Mouse (Mus musculus): ENCODE data around the gene Uap1l1. TPM values are rescaled to one million over a fixed set of nuclear protein-coding genes. Genes with fewer than 3 reads are reported as not detected.
A peak's percentile ranks its signal among the peaks of the same experiment; 100 is the strongest.

Gene Uap1l1
- polyA plus RNA-seq, 1 experiment from 2014 or later: 5.2 TPM

DNA sequence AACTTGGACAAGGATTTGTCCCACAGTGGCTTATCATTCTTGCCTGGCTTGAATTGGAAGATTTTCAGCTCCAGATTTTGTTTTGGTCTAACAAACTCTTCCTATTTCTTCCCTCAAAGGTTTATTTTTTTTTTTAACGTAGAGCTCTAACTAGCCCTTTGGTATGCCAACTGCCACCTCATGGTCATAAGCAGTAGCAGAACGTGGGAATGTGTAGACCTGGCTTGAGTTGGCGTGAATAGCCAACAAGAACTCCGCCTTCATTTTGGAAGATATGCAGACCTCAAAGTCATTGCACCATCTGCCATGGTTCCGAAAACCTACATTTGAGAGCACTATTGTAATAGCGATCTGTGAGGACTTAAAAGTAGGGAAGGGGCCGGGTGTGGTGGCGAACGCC lies 34.0 kb downstream of the Uap1l1 start:
- no peaks in the 10 kb centered on the region for H3K9me3 ChIP-seq
- peak overlapping the region; percentile 91 for H3K4me3 ChIP-seq
- no peak overlapping the region for H3K27ac ChIP-seq
- 69% methylated on average over 9 of the region's 9 CpGs for WGBS
- H3K4me1 ChIP-seq (replicated peaks): peaks cover 33% of the 10 kb centered on the region
- H3K27me3 ChIP-seq: no peaks in the 10 kb centered on the region
- H3K9ac ChIP-seq: peak overlapping the region; percentile 93
- no peak for ATAC-seq (ENCODE audit: low FRiP score)
- peaks cover 27% of the 10 kb centered on the region for H3K36me3 ChIP-seq
- H3K4me2 ChIP-seq: peak overlapping the region; percentile 73

DNA sequence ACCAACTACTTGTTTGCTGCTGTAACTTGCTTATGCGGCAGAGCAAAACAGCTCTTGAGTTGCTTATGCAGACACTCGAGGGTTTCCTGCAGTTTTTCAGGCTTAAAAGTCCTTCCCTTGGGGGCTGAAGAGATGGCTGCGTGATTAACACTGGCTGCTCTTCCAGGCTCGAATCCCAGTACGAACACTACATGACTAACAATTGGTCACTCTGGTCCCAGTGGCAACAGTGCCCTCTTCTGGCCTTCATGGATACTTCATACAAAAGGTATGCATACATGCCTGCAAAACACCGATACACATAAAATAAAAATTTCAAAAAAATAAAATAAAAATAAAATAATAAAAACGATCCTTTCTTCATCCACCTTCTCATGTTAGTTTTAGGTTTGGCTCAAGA lies 37.0 kb downstream of the Uap1l1 start:
- no peak for ATAC-seq (ENCODE audit: low FRiP score)
- H3K27me3 ChIP-seq: 0 out of 2 replicates have a peak, but pooled peaks cover 8% of the 10 kb centered on the region
- H3K4me3 ChIP-seq: no peak overlapping the region
- 34% methylated on average over 7 of the region's 7 CpGs for WGBS
- H3K4me1 ChIP-seq (replicated peaks): peaks cover 13% of the 10 kb centered on the region
- no peak overlapping the region for H3K9ac ChIP-seq
- H3K27ac ChIP-seq: no peak overlapping the region
- H3K9me3 ChIP-seq: no peaks in the 10 kb centered on the region
- no peaks in the 10 kb centered on the region for H3K36me3 ChIP-seq
- H3K4me2 ChIP-seq: no peak overlapping the region

DNA sequence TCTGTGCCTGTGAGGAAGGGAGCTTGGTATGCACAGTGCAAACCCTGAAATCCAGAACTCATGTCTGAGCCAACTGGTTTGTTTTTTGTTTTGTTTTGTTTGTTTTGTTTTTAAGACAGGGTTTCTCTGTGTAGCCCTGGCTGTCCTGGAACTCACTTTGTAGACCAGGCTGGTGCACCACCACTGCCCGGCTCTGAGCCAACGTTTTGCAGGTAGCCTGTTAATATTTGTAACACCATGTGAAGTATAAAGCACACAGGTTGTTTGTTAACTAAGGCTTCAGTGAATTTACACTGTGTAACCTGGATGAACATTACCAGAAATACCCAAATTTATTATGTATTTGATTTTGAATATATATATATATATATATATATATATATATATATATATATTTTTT lies 39.4 kb downstream of the Uap1l1 start:
- Histone ChIP-seq H3K27ac (no peak overlapping the region), H3K9me3 (no peaks in the 10 kb centered on the region), H3K4me3 (no peak overlapping the region), H3K4me1 (replicated peaks) (no peaks in the 10 kb centered on the region), H3K4me2 (no peak overlapping the region), H3K9ac (no peak overlapping the region), H3K36me3 (no peaks in the 10 kb centered on the region), H3K27me3 (peaks cover 23% of the 10 kb centered on the region)
- WGBS: 81% methylated on average over 2 of the region's 2 CpGs
- no peak for ATAC-seq (ENCODE audit: low FRiP score)

DNA sequence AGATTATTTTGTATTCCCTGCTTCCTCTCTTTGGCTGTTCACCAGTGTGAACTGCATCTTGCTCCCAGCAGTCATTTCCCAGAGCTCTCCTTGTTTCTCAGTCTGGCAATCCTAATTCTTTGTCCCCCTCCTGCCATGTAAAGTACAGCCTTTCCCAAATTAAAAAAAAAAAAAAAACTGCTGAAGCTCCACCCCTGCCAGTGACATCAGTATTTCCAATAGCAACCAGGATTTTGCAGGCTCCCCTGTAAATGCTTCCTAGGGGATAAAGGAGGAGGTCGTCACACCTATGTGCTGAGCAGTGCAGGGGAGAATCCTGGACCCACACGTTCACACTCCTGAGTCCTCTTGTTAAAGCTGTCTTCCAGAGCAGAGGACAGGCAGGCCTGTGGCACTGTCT lies 45.4 kb downstream of the Uap1l1 start:
- no peak overlapping the region for H3K4me3 ChIP-seq
- 0 out of 2 replicates have a peak, but pooled peaks cover under 1% of the 10 kb centered on the region for H3K36me3 ChIP-seq
- WGBS: 49% methylated on average over 2 of the region's 2 CpGs
- ATAC-seq (ENCODE audit: low FRiP score): no peak
- peaks cover 26% of the 10 kb centered on the region for H3K4me1 ChIP-seq (replicated peaks)
- H3K4me2 ChIP-seq: no peak overlapping the region
- no peak overlapping the region for H3K9ac ChIP-seq
- peaks cover 81% of the 10 kb centered on the region for H3K27me3 ChIP-seq
- H3K9me3 ChIP-seq: no peaks in the 10 kb centered on the region
- no peak overlapping the region for H3K27ac ChIP-seq

DNA sequence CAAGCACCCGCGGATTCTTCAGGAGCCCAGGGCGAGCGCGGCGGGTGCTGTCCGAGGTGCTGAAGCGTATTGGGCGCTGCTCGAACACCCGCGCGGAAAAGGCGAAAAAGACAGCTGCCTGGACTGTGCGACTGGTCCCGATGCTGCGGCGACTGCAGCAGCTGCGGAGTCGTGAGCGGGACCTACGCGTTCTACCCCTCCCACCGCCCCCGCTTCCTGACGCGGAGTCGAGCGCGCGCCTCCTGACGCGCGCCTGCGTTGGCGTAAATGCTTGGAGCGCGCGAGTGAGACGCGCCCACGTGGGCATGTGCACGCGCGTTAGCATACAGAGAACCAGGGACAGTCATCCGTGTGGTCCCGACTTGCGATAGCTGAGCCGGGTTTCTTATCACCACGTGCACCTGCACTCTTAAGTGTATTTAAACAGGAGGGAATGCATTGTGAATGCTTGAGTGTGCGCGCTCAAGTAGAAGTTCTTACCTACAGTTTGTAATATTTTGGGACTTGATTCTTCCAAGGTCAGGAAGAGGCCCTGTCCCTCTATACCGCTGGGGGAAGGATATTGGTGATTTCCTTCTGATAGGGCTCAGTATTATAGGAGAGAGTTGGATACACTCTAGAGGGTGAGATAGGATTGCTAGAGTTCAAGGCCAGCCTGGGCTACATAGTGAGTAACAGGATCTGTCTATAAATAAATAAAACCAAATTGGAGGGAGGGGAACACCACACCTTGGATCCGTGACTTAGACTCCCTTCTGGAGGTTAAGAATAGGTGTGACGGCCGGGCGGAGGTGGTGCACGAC lies 46.3 kb downstream of the Uap1l1 start, which contains the start of gene Grin1:
Grin1 (minus strand) TSS at position 217 of the 803 bp plus-strand sequence.
- Histone ChIP-seq H3K9me3 (no peaks in the 10 kb centered on the region), H3K27ac (peak within 1 kb of the TSS; percentile 85), H3K36me3 (peaks cover 9% of the 10 kb centered on the region; the same call in 1 of the 2 replicates), H3K27me3 (peaks cover 86% of the 10 kb centered on the region), H3K4me2 (peak within 1 kb of the TSS; percentile 68), H3K4me3 (peak within 1 kb of the TSS; percentile 59), H3K4me1 (replicated peaks) (peaks cover 26% of the 10 kb centered on the region), H3K9ac (peak within 1 kb of the TSS; percentile 76)
- peak; percentile 89 for ATAC-seq (ENCODE audit: low FRiP score)
- 10% methylated on average over 58 of the region's 58 CpGs for WGBS

DNA sequence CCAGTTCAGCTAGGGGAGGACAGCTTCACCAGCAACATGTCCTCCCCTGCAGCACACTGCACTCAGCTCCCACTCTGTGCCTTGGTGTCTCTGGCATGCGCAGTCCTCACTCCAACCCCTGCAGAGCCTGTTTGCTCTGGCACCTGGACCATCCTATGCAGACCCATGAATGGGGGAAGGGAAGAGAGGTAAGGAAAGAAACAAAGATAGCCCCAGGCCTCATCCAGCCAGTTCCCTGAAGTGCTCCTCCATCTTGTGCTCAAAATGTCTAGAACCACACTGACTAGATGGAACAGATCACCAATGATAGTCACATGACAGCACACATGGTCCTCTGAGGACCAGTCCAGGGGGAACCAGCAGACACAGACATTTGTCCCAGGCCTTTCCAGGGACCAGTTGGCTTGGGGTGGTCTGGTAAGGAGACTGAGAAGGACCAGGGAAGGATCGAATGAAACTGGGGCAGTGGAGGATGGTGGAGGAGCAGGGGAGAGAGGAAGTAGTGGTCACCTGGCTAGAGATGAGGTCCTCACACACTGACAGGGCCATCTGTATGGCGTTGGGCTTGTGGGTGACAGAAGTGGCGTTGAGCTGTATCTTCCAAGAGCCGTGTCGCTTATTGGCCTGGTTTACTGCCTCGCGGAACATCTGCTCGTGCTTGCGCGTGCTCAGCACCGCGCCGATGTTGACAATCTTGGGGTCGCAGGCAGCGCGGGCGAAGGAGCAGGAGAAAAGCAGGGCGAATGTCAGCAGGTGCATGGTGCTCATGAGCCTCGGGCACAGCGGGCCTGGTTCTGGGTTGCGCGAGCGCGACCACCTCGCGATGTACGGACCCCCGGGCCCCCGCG lies 47.1 kb downstream of the Uap1l1 start:
- H3K4me3 ChIP-seq: peak overlapping the region; percentile 59
- no peaks in the 10 kb centered on the region for H3K9me3 ChIP-seq
- H3K27me3 ChIP-seq: peaks cover 91% of the 10 kb centered on the region
- 4% methylated on average over 31 of the region's 31 CpGs for WGBS
- ATAC-seq (ENCODE audit: low FRiP score): peak; percentile 74
- peaks cover 12% of the 10 kb centered on the region for H3K36me3 ChIP-seq
- peak overlapping the region; percentile 68 for H3K4me2 ChIP-seq
- H3K4me1 ChIP-seq (replicated peaks): peaks cover 26% of the 10 kb centered on the region
- peak overlapping the region; percentile 85 for H3K27ac ChIP-seq
- H3K9ac ChIP-seq: peak overlapping the region; percentile 76

DNA sequence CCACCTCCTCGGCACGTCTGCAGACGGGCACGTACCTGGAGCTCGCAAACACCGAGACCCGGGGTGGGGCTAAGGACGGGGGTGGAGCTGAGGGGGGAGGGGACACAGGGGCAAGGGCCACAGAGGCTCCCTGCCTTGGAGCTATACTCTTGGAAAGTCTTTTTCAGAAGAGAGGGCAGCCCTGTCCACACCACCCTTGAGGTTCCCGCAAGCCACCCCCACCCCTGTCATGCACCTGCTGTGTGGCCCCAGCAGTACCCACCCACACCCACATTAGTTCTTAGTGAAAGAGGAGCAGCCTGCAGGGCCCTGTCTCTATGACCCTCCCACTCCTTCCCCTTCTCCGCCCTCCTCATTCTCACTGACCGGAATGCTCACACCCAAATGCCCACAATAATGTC lies 54.0 kb downstream of the Uap1l1 start:
- Histone ChIP-seq H3K4me2 (no peak overlapping the region), H3K4me1 (replicated peaks) (no peaks in the 10 kb centered on the region), H3K9me3 (no peaks in the 10 kb centered on the region), H3K27ac (no peak overlapping the region), H3K9ac (no peak overlapping the region), H3K4me3 (no peak overlapping the region), H3K27me3 (peaks cover 100% of the 10 kb centered on the region), H3K36me3 (peaks cover 62% of the 10 kb centered on the region)
- no peak for ATAC-seq (ENCODE audit: low FRiP score)
- 8% methylated on average over 11 of the region's 11 CpGs for WGBS

DNA sequence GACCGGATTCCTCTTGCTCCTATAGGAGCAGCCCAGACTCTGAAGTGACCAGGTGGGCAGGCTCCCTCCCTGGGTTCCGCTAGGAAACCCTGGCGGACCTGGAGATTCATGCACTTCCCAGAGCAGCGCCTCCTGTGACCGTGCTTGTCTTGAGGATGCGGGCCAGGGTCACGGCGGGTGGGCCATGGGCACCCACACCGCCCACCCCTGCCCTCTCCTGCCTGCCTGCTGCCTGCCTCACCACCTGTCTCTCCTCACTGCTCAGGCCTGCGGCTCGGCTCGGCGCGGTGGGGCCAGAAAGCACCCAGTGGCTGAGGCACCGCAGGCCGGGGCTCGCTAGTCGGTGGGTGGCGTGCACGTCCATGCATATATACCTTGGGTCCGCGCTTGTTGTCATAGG lies 54.5 kb downstream of the Uap1l1 start:
- no peak overlapping the region for H3K4me3 ChIP-seq
- H3K4me2 ChIP-seq: no peak overlapping the region
- no peaks in the 10 kb centered on the region for H3K9me3 ChIP-seq
- H3K9ac ChIP-seq: no peak overlapping the region
- no peak overlapping the region for H3K27ac ChIP-seq
- H3K27me3 ChIP-seq: peaks cover 100% of the 10 kb centered on the region
- peaks cover 62% of the 10 kb centered on the region for H3K36me3 ChIP-seq
- WGBS: 3% methylated on average over 22 of the region's 22 CpGs
- no peaks in the 10 kb centered on the region; the same call in 1 of the 2 replicates for H3K4me1 ChIP-seq (replicated peaks)
- ATAC-seq (ENCODE audit: low FRiP score): no peak

DNA sequence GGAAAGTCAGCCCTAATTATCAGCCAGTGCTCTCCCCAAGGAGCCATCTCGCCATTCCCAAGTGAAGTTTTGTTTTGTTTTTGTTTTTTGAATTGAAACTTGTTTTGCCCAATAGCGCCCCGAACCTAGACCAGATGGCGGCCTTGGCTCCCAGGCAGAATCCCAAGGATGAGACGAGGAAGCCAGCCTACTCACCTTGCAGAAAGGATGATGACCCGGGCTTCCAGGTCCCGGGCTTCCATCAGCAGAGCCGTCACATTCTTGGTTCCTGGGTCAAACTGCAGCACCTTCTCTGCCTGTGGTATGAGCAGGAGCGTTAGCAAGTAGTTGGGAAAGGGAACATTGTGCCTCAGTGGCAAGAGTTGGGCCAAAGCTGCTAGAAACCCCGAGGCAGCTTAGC lies 55.3 kb downstream of the Uap1l1 start:
- Histone ChIP-seq H3K4me2 (no peak overlapping the region), H3K4me3 (no peak overlapping the region), H3K27ac (no peak overlapping the region), H3K9ac (no peak overlapping the region), H3K27me3 (peaks cover 100% of the 10 kb centered on the region), H3K36me3 (peaks cover 62% of the 10 kb centered on the region), H3K9me3 (no peaks in the 10 kb centered on the region), H3K4me1 (replicated peaks) (peaks cover 8% of the 10 kb centered on the region)
- no peak for ATAC-seq (ENCODE audit: low FRiP score)
- WGBS: 58% methylated on average over 10 of the region's 10 CpGs

Other genes starting within 250 kb of the Uap1l1 start
- 21.4 and 24.6 TPM in 2 replicates for gene Nrarp, start 184.9 kb downstream of the Uap1l1 start, polyA plus RNA-seq (2015; fragmentation: Nextera tagmentation; extraction: Ambion mirVana)
- gene Tor4a, start 168.8 kb downstream of the Uap1l1 start, polyA plus RNA-seq (2015; fragmentation: Nextera tagmentation; extraction: Ambion mirVana): 1.6 and 1.9 TPM in 2 replicates
- 98.3 and 104 TPM in 2 replicates for gene Nelfb, start 154.2 kb downstream of the Uap1l1 start, polyA plus RNA-seq (2015; fragmentation: Nextera tagmentation; extraction: Ambion mirVana)
- gene Stpg3, start 151.0 kb downstream of the Uap1l1 start, polyA plus RNA-seq (2015; fragmentation: Nextera tagmentation; extraction: Ambion mirVana): not detected in 2 replicates
- 0.40 and 1.3 TPM in 2 replicates for gene Fam166a, start 146.9 kb downstream of the Uap1l1 start, polyA plus RNA-seq (2015; fragmentation: Nextera tagmentation; extraction: Ambion mirVana)
- gene Tubb4b, start 141.0 kb downstream of the Uap1l1 start, polyA plus RNA-seq (2015; fragmentation: Nextera tagmentation; extraction: Ambion mirVana): 349 and 363 TPM in 2 replicates
- not detected in 2 replicates for gene Slc34a3, start 131.3 kb downstream of the Uap1l1 start, polyA plus RNA-seq (2015; fragmentation: Nextera tagmentation; extraction: Ambion mirVana)
- not detected in 2 replicates for gene Rnf224, start 128.9 kb downstream of the Uap1l1 start, polyA plus RNA-seq (2015; fragmentation: Nextera tagmentation; extraction: Ambion mirVana)
- gene Rnf208, start 123.4 kb downstream of the Uap1l1 start, polyA plus RNA-seq (2015; fragmentation: Nextera tagmentation; extraction: Ambion mirVana): 90.3 and 92.4 TPM in 2 replicates
- gene Cysrt1, start 123.2 kb downstream of the Uap1l1 start, polyA plus RNA-seq (2015; fragmentation: Nextera tagmentation; extraction: Ambion mirVana): 0.26 TPM in 1 of 2 replicates, not detected in the other
- 5.1 and 6.2 TPM in 2 replicates for gene AL732309.1, start 118.8 kb downstream of the Uap1l1 start, polyA plus RNA-seq (2015; fragmentation: Nextera tagmentation; extraction: Ambion mirVana)
- gene Tmem203, start 110.2 kb downstream of the Uap1l1 start, polyA plus RNA-seq (2015; fragmentation: Nextera tagmentation; extraction: Ambion mirVana): 18.6 and 20.9 TPM in 2 replicates
- 16.2 and 17.6 TPM in 2 replicates for gene Tprn, start 103.1 kb downstream of the Uap1l1 start, polyA plus RNA-seq (2015; fragmentation: Nextera tagmentation; extraction: Ambion mirVana)
- 189 and 199 TPM in 2 replicates for gene Ssna1, start 93.2 kb downstream of the Uap1l1 start, polyA plus RNA-seq (2015; fragmentation: Nextera tagmentation; extraction: Ambion mirVana)
- gene Anapc2, start 93.2 kb downstream of the Uap1l1 start, polyA plus RNA-seq (2015; fragmentation: Nextera tagmentation; extraction: Ambion mirVana): 143 TPM in 2 replicates
- not detected in 2 replicates for gene Tmem210, start 77.5 kb downstream of the Uap1l1 start, polyA plus RNA-seq (2015; fragmentation: Nextera tagmentation; extraction: Ambion mirVana)
- gene Lrrc26, start 75.8 kb downstream of the Uap1l1 start, polyA plus RNA-seq (2015; fragmentation: Nextera tagmentation; extraction: Ambion mirVana): 0.22 TPM in 1 of 2 replicates, not detected in the other
- gene Grin1, start 46.5 kb downstream of the Uap1l1 start, polyA plus RNA-seq (2015; fragmentation: Nextera tagmentation; extraction: Ambion mirVana): 22.5 and 24.5 TPM in 2 replicates
- 50.0 and 59.8 TPM in 2 replicates for gene Man1b1, start 33.3 kb downstream of the Uap1l1 start, polyA plus RNA-seq (2015; fragmentation: Nextera tagmentation; extraction: Ambion mirVana)
- gene Dpp7, start 9.3 kb downstream of the Uap1l1 start, polyA plus RNA-seq (2015; fragmentation: Nextera tagmentation; extraction: Ambion mirVana): 22.8 and 23.0 TPM in 2 replicates
- 9.6 and 16.5 TPM in 2 replicates for gene Sapcd2, start 6.6 kb upstream of the Uap1l1 start, polyA plus RNA-seq (2015; fragmentation: Nextera tagmentation; extraction: Ambion mirVana)
- 2.6 and 3.6 TPM in 2 replicates for gene Entpd2, start 30.2 kb upstream of the Uap1l1 start, polyA plus RNA-seq (2015; fragmentation: Nextera tagmentation; extraction: Ambion mirVana)
- 411 and 423 TPM in 2 replicates for gene Npdc1, start 33.7 kb upstream of the Uap1l1 start, polyA plus RNA-seq (2015; fragmentation: Nextera tagmentation; extraction: Ambion mirVana)
- gene Fut7, start 57.6 kb upstream of the Uap1l1 start, polyA plus RNA-seq (2015; fragmentation: Nextera tagmentation; extraction: Ambion mirVana): 0.19 TPM in 1 of 2 replicates, not detected in the other
- gene Abca2, start 63.0 kb upstream of the Uap1l1 start, polyA plus RNA-seq (2015; fragmentation: Nextera tagmentation; extraction: Ambion mirVana): 10.0 and 11.6 TPM in 2 replicates
- 3.4 and 3.7 TPM in 2 replicates for gene Clic3, start 91.2 kb upstream of the Uap1l1 start, polyA plus RNA-seq (2015; fragmentation: Nextera tagmentation; extraction: Ambion mirVana)
- gene Paxx, start 95.4 kb upstream of the Uap1l1 start, polyA plus RNA-seq (2015; fragmentation: Nextera tagmentation; extraction: Ambion mirVana): 91.6 and 98.8 TPM in 2 replicates
- gene Ptgds, start 104.4 kb upstream of the Uap1l1 start, polyA plus RNA-seq (2015; fragmentation: Nextera tagmentation; extraction: Ambion mirVana): 50.3 and 50.5 TPM in 2 replicates
- gene Lcn12, start 128.2 kb upstream of the Uap1l1 start, polyA plus RNA-seq (2015; fragmentation: Nextera tagmentation; extraction: Ambion mirVana): not detected in 2 replicates
- gene Fbxw5, start 135.1 kb upstream of the Uap1l1 start, polyA plus RNA-seq (2015; fragmentation: Nextera tagmentation; extraction: Ambion mirVana): 119 and 125 TPM in 2 replicates
- gene C8g, start 136.0 kb upstream of the Uap1l1 start, polyA plus RNA-seq (2015; fragmentation: Nextera tagmentation; extraction: Ambion mirVana): 5.4 and 5.5 TPM in 2 replicates
- 21.1 and 21.2 TPM in 2 replicates for gene Traf2, start 181.3 kb upstream of the Uap1l1 start, polyA plus RNA-seq (2015; fragmentation: Nextera tagmentation; extraction: Ambion mirVana)
- 409 and 436 TPM in 2 replicates for gene Edf1, start 192.2 kb upstream of the Uap1l1 start, polyA plus RNA-seq (2015; fragmentation: Nextera tagmentation; extraction: Ambion mirVana)
- gene Mamdc4, start 209.2 kb upstream of the Uap1l1 start, polyA plus RNA-seq (2015; fragmentation: Nextera tagmentation; extraction: Ambion mirVana): 2.3 and 2.6 TPM in 2 replicates
- 179 and 182 TPM in 2 replicates for gene Phpt1, start 209.5 kb upstream of the Uap1l1 start, polyA plus RNA-seq (2015; fragmentation: Nextera tagmentation; extraction: Ambion mirVana)
- 8.1 and 8.2 TPM in 2 replicates for gene Ajm1, start 216.1 kb upstream of the Uap1l1 start, polyA plus RNA-seq (2015; fragmentation: Nextera tagmentation; extraction: Ambion mirVana)
- 67.9 and 75.5 TPM in 2 replicates for gene Rabl6, start 242.8 kb upstream of the Uap1l1 start, polyA plus RNA-seq (2015; fragmentation: Nextera tagmentation; extraction: Ambion mirVana)

Data from hindbrain, embryonic 13.5 days (tissue).